Mouse (Mus musculus) megakaryocyte progenitor cell, adult 5-6 weeks (primary cell): ENCODE results near the gene Usp18. TPM values are rescaled to one million over a fixed set of nuclear protein-coding genes. Genes with fewer than 3 reads are reported as not detected.

Experiments used
- ATAC-seq: replicated peaks from 2 replicates; pipeline ENCODE4 v1.8.0; 2016; ENCODE audit warnings: mild to moderate bottlenecking, moderate TSS enrichment, inconsistent platforms; ENCODE audit not compliant: poor library complexity
- total RNA-seq, 2 experiments: library from RNA; stranded (forward) in 1 of 2; stranded (reverse) in 1 of 2; fragments of 157-497, 149-512 nt in 1 of 2; fragments of 200-1000 nt in 1 of 2; gene quantifications; 2 replicates each; pipeline versions ENCODE4 v1.2.3 to v1.2.4; 2015 to 2017

Usp18 gene
- total RNA-seq, 2 experiments from 2014 or later, result 1.8 to 2.2 TPM

DNA sequence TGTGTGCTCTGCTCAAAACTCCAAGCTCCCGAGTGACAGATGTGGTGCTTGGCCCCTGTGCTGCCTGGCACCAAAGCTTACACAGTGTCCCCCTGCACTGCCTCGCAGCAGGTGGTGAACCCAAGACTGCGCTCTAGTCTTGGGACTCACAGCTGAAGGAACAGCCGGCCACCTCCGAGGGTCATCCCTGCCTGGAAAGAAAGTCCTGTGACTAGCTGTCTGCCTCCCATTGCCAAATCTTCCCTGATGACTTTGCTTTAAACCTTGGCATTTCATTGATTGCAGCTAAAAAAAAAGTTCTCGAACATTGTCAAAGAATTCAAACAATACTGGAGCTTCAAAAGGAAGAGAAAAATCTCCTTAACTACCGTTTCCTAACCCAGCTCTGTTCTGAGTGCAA is 53.6 kb downstream of the Usp18 start:
- ATAC-seq, result no peak

DNA sequence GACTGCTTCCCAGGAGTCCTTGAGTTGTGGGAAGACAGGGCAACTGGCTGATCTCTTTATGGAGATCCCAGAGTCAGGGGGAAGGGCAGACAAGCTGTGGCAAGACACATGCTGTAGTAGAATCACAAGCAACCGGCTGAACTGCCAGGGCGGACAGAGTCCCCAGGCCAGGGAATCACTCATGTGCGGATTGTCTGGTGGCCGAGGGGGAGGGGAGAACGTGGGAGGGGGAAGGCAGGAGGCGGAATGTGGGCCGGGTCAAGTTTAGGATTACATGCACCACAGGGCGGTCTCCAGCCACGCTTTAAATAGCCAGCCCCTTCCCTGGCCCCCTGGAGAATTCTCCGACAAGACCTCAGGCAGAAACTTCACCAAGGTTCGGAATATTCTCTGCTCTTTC is 54.2 kb downstream of the Usp18 start, which contains the start of gene Slc6a13:
Gene Slc6a13, plus strand, starts transcription at position 274 of the 400 bp plus-strand sequence.
- no peak for ATAC-seq

GRCm38 (mm10) chr6:121300504-121300903 is 54.8 kb downstream of the Usp18 start:
- no peak for ATAC-seq

DNA sequence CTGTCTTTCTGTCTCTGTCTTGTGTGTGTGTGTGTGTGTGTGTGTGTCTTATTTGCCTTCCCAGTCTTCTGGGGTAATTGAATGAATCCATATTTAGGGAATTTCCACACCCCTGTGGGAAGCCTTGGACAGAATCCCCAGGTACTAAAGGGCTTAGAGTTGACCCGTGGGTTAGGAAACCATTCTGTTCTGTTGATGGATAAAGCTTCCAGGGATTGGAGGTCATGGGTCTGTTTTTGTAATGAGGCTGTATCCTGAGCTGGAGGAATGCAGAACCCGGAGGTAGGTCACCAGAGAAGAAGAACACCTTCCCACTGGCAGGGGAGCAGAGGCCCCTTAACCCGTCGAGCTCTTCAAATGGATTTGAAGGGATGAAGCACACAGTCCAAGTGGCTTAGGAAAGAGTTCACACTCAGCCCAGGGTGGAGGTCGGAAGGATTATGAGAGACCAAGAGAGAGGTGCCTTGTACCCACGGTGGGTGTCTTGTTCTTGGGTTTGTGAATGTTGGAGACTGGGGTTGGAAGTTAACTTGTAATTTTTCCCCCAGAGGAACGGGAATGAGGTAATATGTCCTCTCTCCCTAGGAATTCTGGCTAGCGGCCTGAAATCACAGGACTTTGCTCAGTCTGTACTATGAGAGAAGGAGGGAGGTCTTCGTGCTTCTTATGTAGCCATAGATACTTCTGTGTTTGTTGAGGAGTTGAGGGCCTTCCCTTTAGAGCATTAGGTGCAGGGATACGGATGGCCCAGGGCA is 57.9 kb downstream of the Usp18 start:
- ATAC-seq, result no peak

DNA sequence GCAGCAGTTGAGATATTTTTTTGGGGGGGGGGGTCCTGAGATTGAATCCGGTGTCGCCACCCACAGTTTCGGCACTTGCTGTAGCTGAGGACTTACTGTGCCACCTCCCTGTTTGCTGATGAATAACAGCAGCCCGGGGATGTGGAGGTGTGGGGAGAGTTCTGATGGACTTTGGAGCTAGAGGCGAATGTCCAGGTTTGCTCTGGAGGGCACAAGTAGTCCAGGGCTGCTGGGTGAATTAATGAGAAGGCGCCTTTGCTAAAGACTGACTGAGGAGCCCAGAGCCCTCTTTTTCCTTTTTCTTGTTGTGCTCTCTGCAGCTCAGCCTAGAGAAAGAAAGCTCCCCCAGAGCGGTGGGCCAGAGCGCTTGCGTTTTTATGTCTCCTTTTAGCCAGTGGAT is 58.9 kb downstream of the Usp18 start:
- no peak for ATAC-seq

DNA sequence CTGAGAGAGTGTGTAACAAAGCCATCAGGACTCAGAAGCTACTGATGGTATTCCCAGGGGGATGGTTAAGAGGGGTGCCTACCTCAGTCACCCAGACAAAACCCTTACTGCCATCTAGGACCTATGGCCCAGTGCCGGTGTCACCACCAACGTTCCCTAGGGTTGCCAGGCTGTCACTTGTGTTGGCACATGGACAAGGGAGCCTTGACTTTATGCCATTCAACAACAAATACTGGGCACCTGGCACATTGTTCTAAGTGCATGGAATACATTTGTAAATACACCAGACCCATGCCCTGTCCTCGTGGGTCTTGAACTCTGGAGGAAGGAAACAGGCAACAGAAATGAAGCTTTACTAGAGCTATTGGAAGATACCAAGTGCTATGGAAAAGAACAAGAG is 59.9 kb downstream of the Usp18 start:
- ATAC-seq, result no peak

DNA sequence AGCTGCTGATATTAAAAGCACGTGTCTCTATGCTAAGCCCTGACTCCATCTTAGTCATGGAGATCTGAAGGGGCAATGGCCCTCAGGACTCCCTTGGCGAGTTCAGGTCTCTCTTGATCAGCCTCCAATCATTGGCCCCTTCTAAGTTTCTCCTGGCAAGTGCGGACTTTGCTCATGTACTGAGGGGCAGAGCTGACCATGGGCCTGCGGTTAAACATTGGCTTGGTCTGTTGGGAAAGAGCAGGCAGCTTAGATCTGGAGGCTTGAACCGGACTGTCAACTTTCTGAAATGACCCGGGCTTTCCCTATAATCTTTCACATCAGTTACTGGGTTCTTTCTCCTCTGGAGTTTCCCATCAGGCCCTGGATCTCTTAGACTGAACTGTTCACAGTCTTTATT is 65.3 kb downstream of the Usp18 start:
- no peak for ATAC-seq

- ATAC-seq, result peak; percentile 50; the same call in 1 of the 2 replicates
These were observed 73.4 kb downstream of the Usp18 start for GRCm38 (mm10) chr6:121319099-121319498.

Other genes with a start within 250 kb of the Usp18 start
- 11.3 and 16.1 TPM in 2 replicates for gene Mical3, start 114.9 kb upstream of the Usp18 start, total RNA-seq (2015)
- 7.4 and 8.3 TPM in 2 replicates for gene Mical3, start 114.9 kb upstream of the Usp18 start, total RNA-seq (2017)
- 5.3 and 8.0 TPM in 2 replicates for gene Pex26, start 62.2 kb upstream of the Usp18 start, total RNA-seq (2015)
- 6.7 and 7.9 TPM in 2 replicates for gene Pex26, start 62.2 kb upstream of the Usp18 start, total RNA-seq (2017)
- 27.2 and 30.4 TPM in 2 replicates for gene Tuba8, start 35.2 kb upstream of the Usp18 start, total RNA-seq (2015)
- gene Tuba8, start 35.2 kb upstream of the Usp18 start, total RNA-seq (2017), result 27.2 and 29.2 TPM in 2 replicates
- 3.9 and 4.3 TPM in 2 replicates for gene Slc6a13, start 54.3 kb downstream of the Usp18 start, total RNA-seq (2015)
- 3.4 and 3.5 TPM in 2 replicates for gene Slc6a13, start 54.3 kb downstream of the Usp18 start, total RNA-seq (2017)
- gene Slc6a12, start 97.2 kb downstream of the Usp18 start, total RNA-seq (2015), result 0.37 and 1.0 TPM in 2 replicates
- gene Slc6a12, start 97.2 kb downstream of the Usp18 start, total RNA-seq (2017), result 0.54 and 3.6 TPM in 2 replicates
- not detected in 2 replicates for gene Iqsec3, start 227.8 kb downstream of the Usp18 start, total RNA-seq (2015)
- gene Iqsec3, start 227.8 kb downstream of the Usp18 start, total RNA-seq (2017), result not detected in 2 replicates